Mouse (Mus musculus): ENCODE data around the gene Opcml. TPM values are rescaled to one million over a fixed set of nuclear protein-coding genes. Genes with fewer than 3 reads are reported as not detected.

Opcml gene
- polyA plus RNA-seq, 1 experiment: 0.02 TPM

- DNase-seq (ENCODE audit: low read depth in 1 of 2, low spot score in 2 of 2): no peak
- TF ChIP-seq CTCF (IDR thresholded peaks at IDR 0.05; ENCODE audit: extremely low read depth, insufficient read depth, insufficient read length, insufficient replicate concordance) (no peak), POLR2A (IDR thresholded peaks at IDR 0.05; ENCODE audit: low read depth, low read length) (no peak)
- Histone ChIP-seq H3K36me3 (ENCODE audit: control insufficient read depth, insufficient read depth, low read length) (no peaks in the 10 kb centered on the region), H3K4me3 (ENCODE audit: extremely low read depth, insufficient read depth, insufficient read length) (no peak overlapping the region), H3K27me3 (ENCODE audit: control insufficient read depth, insufficient read depth, low read length) (no peaks in the 10 kb centered on the region), H3K27ac (ENCODE audit: insufficient read depth, low read length) (no peak overlapping the region), H3K4me1 (ENCODE audit: control insufficient read depth, insufficient read depth, insufficient read length) (no peaks in the 10 kb centered on the region)
- 83% methylated on average over 12 of the region's 12 CpGs for WGBS
Measured at GRCm38 (mm10) chr9:28499841-28500794, 709.5 kb downstream of the Opcml start.

DNA sequence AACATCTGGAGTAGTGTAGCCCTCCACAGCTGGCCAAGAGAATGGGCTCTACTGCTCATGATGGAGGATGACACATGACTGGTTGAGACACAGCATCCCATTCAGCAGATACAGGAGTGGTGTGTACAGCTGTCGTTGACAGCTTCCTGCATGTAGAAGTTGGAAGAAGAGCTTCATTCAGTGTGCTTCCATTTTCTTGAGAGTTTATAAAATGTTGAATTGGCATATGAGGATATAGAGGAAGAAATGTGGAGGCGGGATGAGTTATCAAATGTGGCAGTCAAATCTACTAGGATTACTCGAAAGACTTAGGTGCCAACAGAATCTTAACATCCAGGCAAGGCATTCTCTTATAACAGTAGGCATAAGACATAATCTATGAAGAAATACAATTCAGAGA, 723.3 kb downstream of the Opcml start:
- 86% methylated on average over 3 of the region's 3 CpGs for WGBS
- H3K4me3 ChIP-seq (ENCODE audit: extremely low read depth, insufficient read depth, insufficient read length): no peak overlapping the region
- TF ChIP-seq CTCF (IDR thresholded peaks at IDR 0.05; ENCODE audit: extremely low read depth, insufficient read depth, insufficient read length, insufficient replicate concordance) (no peak), POLR2A (IDR thresholded peaks at IDR 0.05; ENCODE audit: low read depth, low read length) (no peak)

DNA sequence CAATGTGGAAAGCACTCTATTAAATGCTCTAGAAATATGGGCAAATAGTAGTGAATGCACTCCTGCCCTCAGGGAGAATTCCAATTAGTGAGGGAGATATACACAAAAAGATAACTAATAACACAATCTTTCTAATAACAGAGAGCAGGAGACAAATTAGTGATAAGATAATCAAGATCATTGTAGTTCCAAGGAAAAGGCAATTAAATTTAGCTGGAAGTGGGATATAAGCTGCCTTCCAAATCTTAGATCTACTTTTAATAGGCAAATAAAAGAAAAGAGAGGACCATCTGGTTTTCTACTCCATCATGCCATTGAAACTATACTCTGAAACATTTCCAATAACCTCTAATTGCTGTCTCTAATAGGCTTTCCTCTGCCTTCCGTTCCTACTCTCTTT, 742.6 kb downstream of the Opcml start:
- Histone ChIP-seq H3K27ac (ENCODE audit: insufficient read depth, low read length) (no peak overlapping the region), H3K36me3 (ENCODE audit: control insufficient read depth, insufficient read depth, low read length) (no peaks in the 10 kb centered on the region), H3K4me1 (ENCODE audit: control insufficient read depth, insufficient read depth, insufficient read length) (no peaks in the 10 kb centered on the region), H3K27me3 (ENCODE audit: control insufficient read depth, insufficient read depth, low read length) (no peaks in the 10 kb centered on the region), H3K4me3 (ENCODE audit: extremely low read depth, insufficient read depth, insufficient read length) (no peak overlapping the region)
- no peak for DNase-seq (ENCODE audit: low read depth in 1 of 2, low spot score in 2 of 2)
- TF ChIP-seq POLR2A (IDR thresholded peaks at IDR 0.05; ENCODE audit: low read depth, low read length) (no peak), CTCF (IDR thresholded peaks at IDR 0.05; ENCODE audit: extremely low read depth, insufficient read depth, insufficient read length, insufficient replicate concordance) (no peak)
- WGBS: 85% methylated on average over 1 of the region's 1 CpGs

More for the DNA sequence above, 723.3 kb downstream of the Opcml start:
- Histone ChIP-seq H3K36me3 (ENCODE audit: control insufficient read depth, insufficient read depth, low read length) (no peaks in the 10 kb centered on the region), H3K27ac (ENCODE audit: insufficient read depth, low read length) (no peak overlapping the region), H3K4me1 (ENCODE audit: control insufficient read depth, insufficient read depth, insufficient read length) (no peaks in the 10 kb centered on the region), H3K27me3 (ENCODE audit: control insufficient read depth, insufficient read depth, low read length) (no peaks in the 10 kb centered on the region)
- no peak for DNase-seq (ENCODE audit: low read depth in 1 of 2, low spot score in 2 of 2)

- DNase-seq (ENCODE audit: low read depth in 1 of 2, low spot score in 2 of 2): no peak
- H3K4me3 ChIP-seq (ENCODE audit: extremely low read depth, insufficient read depth, insufficient read length): no peak overlapping the region
- no peaks in the 10 kb centered on the region for H3K4me1 ChIP-seq (ENCODE audit: control insufficient read depth, insufficient read depth, insufficient read length)
- H3K27me3 ChIP-seq (ENCODE audit: control insufficient read depth, insufficient read depth, low read length): no peaks in the 10 kb centered on the region
- 83% methylated on average over 4 of the region's 4 CpGs for WGBS
- no peaks in the 10 kb centered on the region for H3K36me3 ChIP-seq (ENCODE audit: control insufficient read depth, insufficient read depth, low read length)
- H3K27ac ChIP-seq (ENCODE audit: insufficient read depth, low read length): no peak overlapping the region
- TF ChIP-seq POLR2A (IDR thresholded peaks at IDR 0.05; ENCODE audit: low read depth, low read length) (no peak), CTCF (IDR thresholded peaks at IDR 0.05; ENCODE audit: extremely low read depth, insufficient read depth, insufficient read length, insufficient replicate concordance) (no peak)
Measured at GRCm38 (mm10) chr9:28535006-28535405, 744.4 kb downstream of the Opcml start.

DNA sequence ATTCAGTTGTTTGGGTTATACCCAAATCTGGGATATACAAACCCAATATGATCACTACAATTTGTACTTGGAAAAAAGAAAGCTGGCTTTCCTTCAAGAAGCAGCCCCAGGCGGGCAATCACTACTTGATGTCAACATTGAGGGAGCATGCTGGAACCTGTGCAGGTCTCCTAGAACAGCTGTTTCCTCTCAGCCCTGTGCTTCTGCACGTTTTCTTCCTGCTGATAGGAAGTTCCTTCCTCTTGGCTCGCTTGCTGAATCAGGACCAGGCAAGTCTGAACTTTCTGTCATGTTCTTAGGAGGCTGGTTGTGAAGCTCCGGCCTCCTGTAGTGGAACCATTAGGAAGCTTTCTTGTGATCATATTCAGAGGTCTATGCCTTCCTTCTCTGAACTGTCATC, 746.1 kb downstream of the Opcml start:
- TF ChIP-seq CTCF (IDR thresholded peaks at IDR 0.05; ENCODE audit: extremely low read depth, insufficient read depth, insufficient read length, insufficient replicate concordance) (no peak), POLR2A (IDR thresholded peaks at IDR 0.05; ENCODE audit: low read depth, low read length) (no peak)

GRCm38 (mm10) chr9:28548189-28548588, 757.6 kb downstream of the Opcml start:
- H3K27ac ChIP-seq (ENCODE audit: insufficient read depth, low read length): no peak overlapping the region
- 91% methylated on average over 9 of the region's 9 CpGs for WGBS
- DNase-seq (ENCODE audit: low read depth in 1 of 2, low spot score in 2 of 2): no peak
- no peak overlapping the region for H3K4me3 ChIP-seq (ENCODE audit: extremely low read depth, insufficient read depth, insufficient read length)
- TF ChIP-seq POLR2A (IDR thresholded peaks at IDR 0.05; ENCODE audit: low read depth, low read length) (no peak), CTCF (IDR thresholded peaks at IDR 0.05; ENCODE audit: extremely low read depth, insufficient read depth, insufficient read length, insufficient replicate concordance) (no peak)
- no peaks in the 10 kb centered on the region for H3K27me3 ChIP-seq (ENCODE audit: control insufficient read depth, insufficient read depth, low read length)
- no peaks in the 10 kb centered on the region for H3K36me3 ChIP-seq (ENCODE audit: control insufficient read depth, insufficient read depth, low read length)
- no peaks in the 10 kb centered on the region for H3K4me1 ChIP-seq (ENCODE audit: control insufficient read depth, insufficient read depth, insufficient read length)

More for the DNA sequence above, 746.1 kb downstream of the Opcml start:
- H3K4me1 ChIP-seq (ENCODE audit: control insufficient read depth, insufficient read depth, insufficient read length): no peaks in the 10 kb centered on the region
- no peaks in the 10 kb centered on the region for H3K36me3 ChIP-seq (ENCODE audit: control insufficient read depth, insufficient read depth, low read length)
- no peak overlapping the region for H3K4me3 ChIP-seq (ENCODE audit: extremely low read depth, insufficient read depth, insufficient read length)
- no peak for DNase-seq (ENCODE audit: low read depth in 1 of 2, low spot score in 2 of 2)
- no peak overlapping the region for H3K27ac ChIP-seq (ENCODE audit: insufficient read depth, low read length)
- no peaks in the 10 kb centered on the region for H3K27me3 ChIP-seq (ENCODE audit: control insufficient read depth, insufficient read depth, low read length)
- 37% methylated on average over 4 of the region's 4 CpGs for WGBS

All from spleen, adult 2 months (tissue).